In genomic region chr10:127620406-127621190, GRCm38 (mm10) we compare ENCODE assay signal across 8 mouse cellular contexts. TPM values are rescaled to one million over a fixed set of nuclear protein-coding genes. Genes with fewer than 3 reads are reported as not detected.
A peak's percentile ranks its signal among the peaks of the same experiment; 100 is the strongest.
DNase-seq lines count a peak whose midpoint lies in the region; ATAC-seq lines count a peak whose summit lies in the region.

Gene Lrp1 (minus strand): TSS chr10:127621148.

- H3K4me1 ChIP-seq in intestine, embryonic 16.5 days (ENCODE audit: control insufficient read depth, insufficient read depth, low read length) = peaks cover 41% of the 10 kb centered on the region
- H3K4me1 ChIP-seq in neural tube, embryonic 14.5 days (ENCODE audit: control insufficient read depth, insufficient read depth, low read length) = peaks cover 38% of the 10 kb centered on the region

- H3K4me3 ChIP-seq in intestine, embryonic 16.5 days (ENCODE audit: low read length) = peak within 1 kb of the TSS; percentile 78
- peak within 1 kb of the TSS; percentile 88 for H3K4me3 ChIP-seq in neural tube, embryonic 14.5 days (ENCODE audit: low read depth, low read length)

- H3K4me2 ChIP-seq in intestine, embryonic 16.5 days (ENCODE audit: low read depth, low read length) = peak within 1 kb of the TSS; percentile 91
- H3K4me2 ChIP-seq in neural tube, embryonic 14.5 days (ENCODE audit: low read depth, low read length) = peak within 1 kb of the TSS; percentile 91

- under 1% methylated on average over 28 of the region's 32 CpGs for WGBS in intestine, embryonic 16.5 days
- under 1% methylated on average over 26 of the region's 32 CpGs for WGBS in neural tube, embryonic 14.5 days

- ATAC-seq in intestine, embryonic 16.5 days = peak; percentile 60
- ATAC-seq in neural tube, embryonic 14.5 days (ENCODE audit: low read depth) = peak; percentile 82

- peak within 1 kb of the TSS; percentile 99 for H3K27ac ChIP-seq in intestine, embryonic 16.5 days (ENCODE audit: low read length)
- peak within 1 kb of the TSS; percentile 91 for H3K27ac ChIP-seq in neural tube, embryonic 14.5 days (ENCODE audit: low read depth, low read length)

- H3K9me3 ChIP-seq in intestine, embryonic 16.5 days (ENCODE audit: control insufficient read depth, low read length) = no peaks in the 10 kb centered on the region
- H3K9me3 ChIP-seq in neural tube, embryonic 14.5 days (ENCODE audit: control insufficient read depth, low read length) = no peaks in the 10 kb centered on the region

- DNase-seq in urinary bladder, postnatal 14 days (ENCODE audit: low spot score) = peak; percentile 55
- no peak for DNase-seq in urinary bladder, postnatal 25 days (ENCODE audit: low spot score)
- peak; percentile 43 to 45 for DNase-seq in cerebellum, postnatal 36 days
- no peak for DNase-seq in gastrocnemius, postnatal 36 days
- peak; percentile 66 for DNase-seq in liver
- DNase-seq in natural killer cell, adult 2 months (ENCODE audit: low spot score in 2 of 2) = no peak

- no peaks in the 10 kb centered on the region for H3K27me3 ChIP-seq in intestine, embryonic 16.5 days (replicated peaks; ENCODE audit: control insufficient read depth, insufficient read depth, low read length)
- H3K27me3 ChIP-seq in neural tube, embryonic 14.5 days (ENCODE audit: control insufficient read depth, insufficient read depth, low read length) = no peaks in the 10 kb centered on the region

- no peaks in the 10 kb centered on the region for H3K36me3 ChIP-seq in intestine, embryonic 16.5 days (ENCODE audit: control insufficient read depth, insufficient read depth, low read length)
- H3K36me3 ChIP-seq in neural tube, embryonic 14.5 days (ENCODE audit: control insufficient read depth, insufficient read depth, low read length) = no peaks in the 10 kb centered on the region

- intact Hi-C loops in gastrocnemius, postnatal 36 days (cut with DNase I) = loop anchor here (2.0 kb wide), 1 partner anchor 44 kb away; no protein-coding TSS in a partner anchor

- H3K9ac ChIP-seq in intestine, embryonic 16.5 days (ENCODE audit: low read depth, low read length) = peak within 1 kb of the TSS; percentile 87
- H3K9ac ChIP-seq in neural tube, embryonic 14.5 days (replicated peaks; ENCODE audit: low read depth, low read length) = peak within 1 kb of the TSS; percentile 97

RNA-seq across cellular contexts. Expression of gene Lrp1, which starts in this region (rescaled TPM):
- total RNA-seq in gastrocnemius, postnatal 36 days (2021) = 10 to 100 TPM; 48.6 to 49.1 TPM
- 64.6 and 67.0 TPM in 2 replicates for polyA plus RNA-seq in intestine, embryonic 16.5 days (2015; fragmentation: Nextera tagmentation; extraction: Ambion mirVana)
- 110 and 125 TPM in 2 replicates for polyA plus RNA-seq in neural tube, embryonic 14.5 days (2014; fragmentation: Nextera tagmentation; extraction: Ambion mirVana)

Comparison
In these comparisons a context has a peak if more than half of its experiments do, and no peak if none do; other contexts are left out.
1. DNase-seq: peak in urinary bladder, postnatal 14 days (single experiment), cerebellum, postnatal 36 days (2 of 2) and liver (single experiment); none in urinary bladder, postnatal 25 days (single experiment), gastrocnemius, postnatal 36 days (0 of 2) and natural killer cell, adult 2 months (0 of 2).